Mouse (Mus musculus) neural tube, embryonic 14.5 days (tissue): Measurements from ENCODE around the gene Sugp2. TPM values are rescaled to one million over a fixed set of nuclear protein-coding genes. Genes with fewer than 3 reads are reported as not detected.
A peak's percentile ranks its signal among the peaks of the same experiment; 100 is the strongest.

ENCODE experiments used
- ATAC-seq: fragments of 200-750 bp; cut with Nextera tagmentation; 2 replicates; pipeline ENCODE4 v1.8.0; 2017; ENCODE audit warnings: low read depth, mild to moderate bottlenecking, moderate TSS enrichment, moderate library complexity
- H3K27ac ChIP-seq: fragments of 300-500 bp; sonication (generic); 2 replicates; pipeline ENCODE4 v1.5.1; 2014; ENCODE audit warnings: low read depth, mild to moderate bottlenecking, control low read depth, low read length, moderate library complexity, mixed read lengths
- H3K27me3 ChIP-seq: fragments of 300-500 bp; sonication (generic); 2 replicates; pipeline ENCODE4 v1.6.1; 2014; ENCODE audit warnings: low read length; ENCODE audit not compliant: control insufficient read depth, insufficient read depth
- H3K36me3 ChIP-seq: fragments of 300-500 bp; sonication (generic); 2 replicates; pipeline ENCODE4 v1.6.1; 2014; ENCODE audit warnings: low read length, mixed read lengths; ENCODE audit not compliant: control insufficient read depth, insufficient read depth
- H3K4me1 ChIP-seq: fragments of 300-500 bp; sonication (generic); 2 replicates; pipeline ENCODE4 v1.6.1; 2014; ENCODE audit warnings: low read length; ENCODE audit not compliant: control insufficient read depth, insufficient read depth
- H3K4me2 ChIP-seq: fragments of 300-500 bp; sonication (generic); 2 replicates; pipeline ENCODE4 v1.6.1; 2014; ENCODE audit warnings: mild to moderate bottlenecking, low read depth, low read length, control low read depth
- H3K4me3 ChIP-seq: fragments of 300-500 bp; sonication (generic); 2 replicates; pipeline ENCODE4 v1.5.1; 2014; ENCODE audit warnings: low read depth, low read length, control low read depth, mixed read lengths
- H3K9ac ChIP-seq: fragments of 300-500 bp; sonication (generic); replicated peaks from 2 replicates; pipeline ENCODE4 v1.6.1; 2014; ENCODE audit warnings: low read depth, mild to moderate bottlenecking, control low read depth, low read length, mixed read lengths
- H3K9me3 ChIP-seq: fragments of 300-500 bp; sonication (generic); 2 replicates; pipeline ENCODE4 v1.6.1; 2016; ENCODE audit warnings: low read length; ENCODE audit not compliant: control insufficient read depth
- WGBS: fragments of 180-500 bp; shearing (Covaris S2); extraction: QIAGEN DNeasy Blood & Tissue Kit; methylation state at CpG from one replicate; pipeline ENCODE4 v1.1.7; 2014; 5-methylcytosine and 5-hydroxymethylcytosine counted together
- polyA plus RNA-seq: library from polyadenylated mRNA; unstranded; fragments of >200 nt; fragmentation: Nextera tagmentation; extraction: Ambion mirVana; gene quantifications from 2 replicates; pipeline ENCODE4 v1.2.1, GENCODE M21; 2014

Sugp2 gene
- polyA plus RNA-seq, 1 experiment from 2014 or later = 77.1 TPM

- H3K9ac ChIP-seq = peak within 1 kb of the TSS; percentile 80
- H3K4me2 ChIP-seq = peak within 1 kb of the TSS; percentile 52
- peak; percentile 87 for ATAC-seq
- peaks cover 7% of the 10 kb centered on the region; the same call in 1 of the 2 replicates for H3K36me3 ChIP-seq
- H3K27ac ChIP-seq = peak within 1 kb of the TSS; percentile 39; the same call in 1 of the 2 replicates
- WGBS = under 1% methylated on average over 18 of the region's 36 CpGs
- 0 out of 2 replicates have a peak, but pooled peaks cover 7% of the 10 kb centered on the region for H3K4me1 ChIP-seq
- H3K27me3 ChIP-seq = no peaks in the 10 kb centered on the region
- H3K4me3 ChIP-seq = peak within 1 kb of the TSS; percentile 77
- no peaks in the 10 kb centered on the region for H3K9me3 ChIP-seq
Observed at GRCm38 (mm10) chr8:70282603-70283135, 48.6 kb downstream of the Sugp2 start, which contains the start of gene Homer3. TSS of gene Homer3 (plus strand) at chr8:70282827.

- no peaks in the 10 kb centered on the region for H3K9me3 ChIP-seq
- peak overlapping the region; percentile 39; the same call in 1 of the 2 replicates for H3K27ac ChIP-seq
- H3K27me3 ChIP-seq = no peaks in the 10 kb centered on the region
- H3K9ac ChIP-seq = peak overlapping the region; percentile 80
- 0 out of 2 replicates have a peak, but pooled peaks cover 7% of the 10 kb centered on the region for H3K4me1 ChIP-seq
- ATAC-seq = peak; percentile 70
- H3K4me2 ChIP-seq = peak overlapping the region; percentile 52
- under 1% methylated on average over 50 of the region's 55 CpGs for WGBS
- peak overlapping the region; percentile 77 for H3K4me3 ChIP-seq
- H3K36me3 ChIP-seq = peaks cover 7% of the 10 kb centered on the region; the same call in 1 of the 2 replicates
Observed at GRCm38 (mm10) chr8:70283136-70284077, 49.4 kb downstream of the Sugp2 start.

GRCm38 (mm10) chr8:70284421-70284820 is 50.4 kb downstream of the Sugp2 start:
- Histone ChIP-seq H3K9ac (no peak overlapping the region), H3K4me1 (0 out of 2 replicates have a peak, but pooled peaks cover 7% of the 10 kb centered on the region), H3K36me3 (peaks cover 10% of the 10 kb centered on the region; the same call in 1 of the 2 replicates), H3K9me3 (no peaks in the 10 kb centered on the region), H3K4me3 (no peak overlapping the region), H3K4me2 (no peak overlapping the region), H3K27me3 (no peaks in the 10 kb centered on the region), H3K27ac (no peak overlapping the region)
- no peak for ATAC-seq
- WGBS = 77% methylated on average over 5 of the region's 5 CpGs

GRCm38 (mm10) chr8:70285304-70285703 is 51.3 kb downstream of the Sugp2 start:
- Histone ChIP-seq H3K27ac (no peak overlapping the region), H3K4me2 (no peak overlapping the region), H3K9ac (no peak overlapping the region), H3K4me3 (no peak overlapping the region), H3K36me3 (peaks cover 16% of the 10 kb centered on the region; the same call in 1 of the 2 replicates), H3K9me3 (no peaks in the 10 kb centered on the region), H3K27me3 (no peaks in the 10 kb centered on the region), H3K4me1 (0 out of 2 replicates have a peak, but pooled peaks cover 7% of the 10 kb centered on the region)
- ATAC-seq = no peak
- WGBS = 96% methylated on average over 15 of the region's 15 CpGs

GRCm38 (mm10) chr8:70286737-70287136 is 52.7 kb downstream of the Sugp2 start:
- ATAC-seq = no peak
- 90% methylated on average over 8 of the region's 8 CpGs for WGBS
- H3K4me2 ChIP-seq = no peak overlapping the region
- 0 out of 2 replicates have a peak, but pooled peaks cover 7% of the 10 kb centered on the region for H3K4me1 ChIP-seq
- no peak overlapping the region for H3K27ac ChIP-seq
- peaks cover 18% of the 10 kb centered on the region; the same call in 1 of the 2 replicates for H3K36me3 ChIP-seq
- H3K9me3 ChIP-seq = no peaks in the 10 kb centered on the region
- no peak overlapping the region for H3K9ac ChIP-seq
- no peaks in the 10 kb centered on the region for H3K27me3 ChIP-seq
- H3K4me3 ChIP-seq = no peak overlapping the region

GRCm38 (mm10) chr8:70293988-70294405 is 60.0 kb downstream of the Sugp2 start:
- Histone ChIP-seq H3K27ac (no peak overlapping the region), H3K4me2 (no peak overlapping the region), H3K9me3 (no peaks in the 10 kb centered on the region), H3K9ac (no peak overlapping the region), H3K36me3 (peaks cover 66% of the 10 kb centered on the region), H3K27me3 (no peaks in the 10 kb centered on the region), H3K4me3 (no peak overlapping the region), H3K4me1 (no peaks in the 10 kb centered on the region)
- ATAC-seq = no peak
- 83% methylated on average over 5 of the region's 5 CpGs for WGBS

- no peak overlapping the region for H3K4me2 ChIP-seq
- H3K27ac ChIP-seq = no peak overlapping the region
- H3K4me1 ChIP-seq = peaks cover 19% of the 10 kb centered on the region
- peaks cover 40% of the 10 kb centered on the region for H3K36me3 ChIP-seq
- H3K27me3 ChIP-seq = no peaks in the 10 kb centered on the region
- no peak overlapping the region for H3K4me3 ChIP-seq
- H3K9me3 ChIP-seq = no peaks in the 10 kb centered on the region
- 69% methylated on average over 3 of the region's 3 CpGs for WGBS
- no peak for ATAC-seq
- H3K9ac ChIP-seq = no peak overlapping the region
Observed at GRCm38 (mm10) chr8:70300881-70301280, 66.9 kb downstream of the Sugp2 start.

GRCm38 (mm10) chr8:70302358-70302890 is 68.4 kb downstream of the Sugp2 start, which contains the start of the genes Ddx49 and Cope:
TSS of gene Ddx49 (minus strand) at chr8:70302489.
TSS of gene Cope (plus strand) at chr8:70302518.
- peak; percentile 92 for ATAC-seq
- peak within 1 kb of the TSS; percentile 70 for H3K9ac ChIP-seq
- peak within 1 kb of the TSS; percentile 56 for H3K27ac ChIP-seq
- peaks cover 44% of the 10 kb centered on the region for H3K36me3 ChIP-seq
- peaks cover 19% of the 10 kb centered on the region for H3K4me1 ChIP-seq
- no peaks in the 10 kb centered on the region for H3K27me3 ChIP-seq
- H3K9me3 ChIP-seq = no peaks in the 10 kb centered on the region
- peak within 1 kb of the TSS; percentile 85 for H3K4me3 ChIP-seq
- WGBS = under 1% methylated on average over 40 of the region's 40 CpGs
- H3K4me2 ChIP-seq = peak within 1 kb of the TSS; percentile 97
